Mouse (Mus musculus): ENCODE results near the gene Agps. TPM values are rescaled to one million over a fixed set of nuclear protein-coding genes. Genes with fewer than 3 reads are reported as not detected.

Gene Agps
- polyA plus RNA-seq, 1 experiment: 3.2 TPM

Other genes with a start within 250 kb of the Agps start
- gene Hnrnpa3, start 172.9 kb upstream of the Agps start, polyA plus RNA-seq (2012; rRNA removed): 4.4 and 9.0 TPM in 2 replicates
- 42.5 and 62.5 TPM in 2 replicates for gene Nfe2l2, start 127.5 kb upstream of the Agps start, polyA plus RNA-seq (2012; rRNA removed)
- 2.9 and 5.9 TPM in 2 replicates for gene Ttc30b, start 106.4 kb downstream of the Agps start, polyA plus RNA-seq (2012; rRNA removed)
- 0.09 and 0.11 TPM in 2 replicates for gene Ttc30a2, start 146.0 kb downstream of the Agps start, polyA plus RNA-seq (2012; rRNA removed)
- gene Ttc30a1, start 149.8 kb downstream of the Agps start, polyA plus RNA-seq (2012; rRNA removed): 1.1 and 1.3 TPM in 2 replicates